ENCODE assay signal across 7 mouse cellular contexts in genomic region chr12:100527753-100528152, GRCm38 (mm10). TPM values are rescaled to one million over a fixed set of nuclear protein-coding genes. Genes with fewer than 3 reads are reported as not detected.
DNase-seq lines count a peak whose midpoint lies in the region; ATAC-seq lines count a peak whose summit lies in the region.

No protein-coding gene starts in this region.

- peak; percentile 88 for ATAC-seq in intestine, embryonic 15.5 days
- ATAC-seq in megakaryocyte, adult 5-6 weeks (ENCODE audit: poor library complexity, severe bottlenecking): peak; percentile 56

- H3K9me3 ChIP-seq in intestine, embryonic 15.5 days: no peaks in the 10 kb centered on the region

- H3K27me3 ChIP-seq in intestine, embryonic 15.5 days (replicated peaks): no peaks in the 10 kb centered on the region

- 7% methylated on average over 9 of the region's 9 CpGs for WGBS in intestine, embryonic 15.5 days

- no peak overlapping the region for H3K4me3 ChIP-seq in intestine, embryonic 15.5 days (replicated peaks)

- peaks cover 14% of the 10 kb centered on the region for H3K4me1 ChIP-seq in intestine, embryonic 15.5 days (replicated peaks)

- H3K36me3 ChIP-seq in intestine, embryonic 15.5 days: no peaks in the 10 kb centered on the region

- no peak overlapping the region for H3K27ac ChIP-seq in intestine, embryonic 15.5 days

- intact Hi-C loops in left cerebral cortex, postnatal 10 days (cut with DNase I): no loop called here

- peak overlapping the region; percentile 48 for H3K4me2 ChIP-seq in intestine, embryonic 15.5 days (replicated peaks)

- no peak overlapping the region for H3K9ac ChIP-seq in intestine, embryonic 15.5 days

- DNase-seq in adrenal gland, postnatal 14 days: peak; percentile 85
- peak; percentile 86 for DNase-seq in embryo, embryonic 10 days (ENCODE audit: low spot score)
- peak; percentile 32 to 63 for DNase-seq in gastrocnemius, postnatal 4 days (ENCODE audit: low spot score in 2 of 2)
- peak; percentile 86 for DNase-seq in left cerebral cortex, postnatal 10 days (ENCODE audit: extremely low spot score in 1 of 2, low spot score in 2 of 2)
- peak; percentile 90 to 93 for DNase-seq in right cerebral cortex, postnatal 10 days (ENCODE audit: low spot score in 2 of 2)

RNA-seq across cellular contexts. Expression of gene Ttc7b, which starts 7.1 kb away (rescaled TPM):
- total RNA-seq in adrenal gland, postnatal 14 days (2021): 72.5 and 74.6 TPM in 2 replicates
- total RNA-seq in gastrocnemius, postnatal 4 days (2021): 10 to 100 TPM; 56.6 to 59.0 TPM
- polyA plus RNA-seq in intestine, embryonic 15.5 days (2015; fragmentation: Nextera tagmentation; extraction: Ambion mirVana): 3.4 and 4.0 TPM in 2 replicates
- total RNA-seq in left cerebral cortex, postnatal 10 days (2021): 100 to 1,000 TPM; 137 to 138 TPM
- total RNA-seq in megakaryocyte, adult 5-6 weeks (2015): 26.2 and 28.9 TPM in 2 replicates
- 14.4 and 16.9 TPM in 2 replicates for total RNA-seq in megakaryocyte, adult 5-6 weeks (2017)
